Mouse (Mus musculus) forebrain, postnatal 0 days (tissue): ENCODE data around the gene Slc6a16. TPM values are rescaled to one million over a fixed set of nuclear protein-coding genes. Genes with fewer than 3 reads are reported as not detected.
A peak's percentile ranks its signal among the peaks of the same experiment; 100 is the strongest.

Experiments
- ATAC-seq: fragments of 200-750 bp; cut with Nextera tagmentation; 2 replicates; pipeline ENCODE4 v1.8.0; 2017; ENCODE audit warnings: mild to moderate bottlenecking, moderate library complexity
- DNase-seq: peaks from one replicate; pipeline ENCODE4 v3.0.0-alpha.2; 2015
- H3K27ac ChIP-seq: fragments of 300-500 bp; sonication (generic); 2 replicates; pipeline ENCODE4 v1.5.1; 2014; ENCODE audit warnings: low read depth, mild to moderate bottlenecking, antibody characterized with exemption, low read length, moderate library complexity, mixed read lengths
- H3K27me3 ChIP-seq: fragments of 300-500 bp; sonication (generic); 2 replicates; pipeline ENCODE4 v1.6.1; 2014; ENCODE audit warnings: mild to moderate bottlenecking, low read length, mixed read lengths; ENCODE audit not compliant: insufficient read depth
- H3K36me3 ChIP-seq: fragments of 300-500 bp; sonication (generic); 2 replicates; pipeline ENCODE4 v1.6.1; 2014; ENCODE audit warnings: mild to moderate bottlenecking, moderate library complexity; ENCODE audit not compliant: insufficient read depth
- H3K4me1 ChIP-seq: fragments of 300-500 bp; sonication (generic); 2 replicates; pipeline ENCODE4 v1.6.1; 2014; ENCODE audit warnings: antibody characterized with exemption; ENCODE audit not compliant: insufficient read depth
- H3K4me2 ChIP-seq: fragments of 300-500 bp; sonication (generic); 2 replicates; pipeline ENCODE4 v1.6.1; 2014; ENCODE audit warnings: low read depth, mild to moderate bottlenecking, moderate library complexity
- H3K4me3 ChIP-seq: fragments of 300-500 bp; sonication (generic); 2 replicates; pipeline ENCODE4 v1.5.1; 2014; ENCODE audit warnings: low read depth, low read length, mixed read lengths
- H3K9ac ChIP-seq: fragments of 300-500 bp; sonication (generic); 2 replicates; pipeline ENCODE4 v1.6.1; 2014; ENCODE audit warnings: mild to moderate bottlenecking
- H3K9me3 ChIP-seq: fragments of 300-500 bp; sonication (generic); 2 replicates; pipeline ENCODE4 v1.6.1; 2016; ENCODE audit warnings: low read length
- CTCF ChIP-seq: sonication (generic); IDR thresholded peaks from 2 replicates; pipeline ENCODE4 v1.5.1; 2016; ENCODE audit warnings: antibody characterized with exemption, control low read depth, low read depth
- WGBS: fragments of 180-500 bp; shearing (Covaris S2); extraction: QIAGEN DNeasy Blood & Tissue Kit; methylation state at CpG from one replicate; pipeline ENCODE4 v1.1.7; 2014; 5-methylcytosine and 5-hydroxymethylcytosine counted together
- polyA plus RNA-seq: library from polyadenylated mRNA; unstranded; fragments of >200 nt; fragmentation: Nextera tagmentation; extraction: Ambion mirVana; gene quantifications from 2 replicates; pipeline ENCODE4 v1.2.1, GENCODE M21; 2015
- total RNA-seq: library from RNA; depleted of rRNA; stranded (reverse); fragments of >200 nt; gene quantifications from 2 replicates; pipeline ENCODE4 v1.2.3, GENCODE M21; 2014

The Slc6a16 gene
- total and polyA plus RNA-seq, 2 experiments from 2014 or later, result 0.24 to 1.7 TPM

- H3K36me3 ChIP-seq, result no peaks in the 10 kb centered on the region
- H3K4me1 ChIP-seq, result peaks cover 14% of the 10 kb centered on the region
- peak overlapping the region; percentile 62 for H3K27ac ChIP-seq
- WGBS, result 2% methylated on average over 13 of the region's 13 CpGs
- DNase-seq (peak; percentile 78), ATAC-seq (peak; percentile 66)
- H3K4me2 ChIP-seq, result peak overlapping the region; percentile 85
- H3K4me3 ChIP-seq, result peak overlapping the region; percentile 34
- H3K9me3 ChIP-seq, result no peaks in the 10 kb centered on the region
- no peak for TF ChIP-seq CTCF
- peak overlapping the region; percentile 56 for H3K9ac ChIP-seq
- H3K27me3 ChIP-seq, result 0 out of 2 replicates have a peak, but pooled peaks cover 4% of the 10 kb centered on the region
Measured at GRCm38 (mm10) chr7:45216442-45217183, 24.3 kb upstream of the Slc6a16 start.

- TF ChIP-seq CTCF, result no peak
- H3K36me3 ChIP-seq, result no peaks in the 10 kb centered on the region
- WGBS, result 93% methylated on average over 2 of the region's 2 CpGs
Measured at GRCm38 (mm10) chr7:45221680-45222079, 19.2 kb upstream of the Slc6a16 start.

GRCm38 (mm10) chr7:45224826-45225225, 16.1 kb upstream of the Slc6a16 start:
- DNase-seq (no peak), ATAC-seq (no peak)
- Histone ChIP-seq H3K4me3 (no peak overlapping the region), H3K4me1 (no peaks in the 10 kb centered on the region), H3K4me2 (no peak overlapping the region), H3K9me3 (no peaks in the 10 kb centered on the region), H3K27me3 (no peaks in the 10 kb centered on the region), H3K27ac (no peak overlapping the region), H3K36me3 (peaks cover 7% of the 10 kb centered on the region; the same call in 1 of the 2 replicates), H3K9ac (no peak overlapping the region)
- TF ChIP-seq CTCF, result no peak
- 83% methylated on average over 7 of the region's 7 CpGs for WGBS

More at GRCm38 (mm10) chr7:45221680-45222079, 19.2 kb upstream of the Slc6a16 start:
- DNase-seq (no peak), ATAC-seq (no peak)
- Histone ChIP-seq H3K27me3 (no peaks in the 10 kb centered on the region), H3K9ac (no peak overlapping the region), H3K4me3 (no peak overlapping the region), H3K27ac (no peak overlapping the region), H3K9me3 (no peaks in the 10 kb centered on the region), H3K4me1 (peaks cover 3% of the 10 kb centered on the region; the same call in 1 of the 2 replicates), H3K4me2 (no peak overlapping the region)

- ATAC-seq (no peak), DNase-seq (no peak)
- H3K36me3 ChIP-seq, result peaks cover 7% of the 10 kb centered on the region; the same call in 1 of the 2 replicates
- TF ChIP-seq CTCF, result no peak
- H3K4me3 ChIP-seq, result no peak overlapping the region
- no peaks in the 10 kb centered on the region for H3K4me1 ChIP-seq
- no peak overlapping the region for H3K27ac ChIP-seq
- 95% methylated on average over 5 of the region's 5 CpGs for WGBS
- H3K4me2 ChIP-seq, result no peak overlapping the region
- H3K27me3 ChIP-seq, result no peaks in the 10 kb centered on the region
- no peak overlapping the region for H3K9ac ChIP-seq
- H3K9me3 ChIP-seq, result no peaks in the 10 kb centered on the region
Measured at GRCm38 (mm10) chr7:45226421-45226820, 14.5 kb upstream of the Slc6a16 start.

- Histone ChIP-seq H3K27me3 (no peaks in the 10 kb centered on the region), H3K4me2 (no peak overlapping the region), H3K4me1 (no peaks in the 10 kb centered on the region), H3K27ac (no peak overlapping the region), H3K9me3 (no peaks in the 10 kb centered on the region), H3K4me3 (no peak overlapping the region), H3K9ac (no peak overlapping the region), H3K36me3 (peaks cover 7% of the 10 kb centered on the region; the same call in 1 of the 2 replicates)
- TF ChIP-seq CTCF, result no peak
- 95% methylated on average over 18 of the region's 18 CpGs for WGBS
- ATAC-seq, result no peak
- no peak for DNase-seq
Measured at GRCm38 (mm10) chr7:45228548-45228947, 12.3 kb upstream of the Slc6a16 start.

GRCm38 (mm10) chr7:45229046-45229445, 11.8 kb upstream of the Slc6a16 start:
- no peak for TF ChIP-seq CTCF
- no peak for ATAC-seq
- Histone ChIP-seq H3K27ac (no peak overlapping the region), H3K9me3 (no peaks in the 10 kb centered on the region), H3K27me3 (no peaks in the 10 kb centered on the region), H3K9ac (no peak overlapping the region), H3K36me3 (peaks cover 7% of the 10 kb centered on the region; the same call in 1 of the 2 replicates), H3K4me1 (0 out of 2 replicates have a peak, but pooled peaks cover 1% of the 10 kb centered on the region), H3K4me3 (no peak overlapping the region), H3K4me2 (no peak overlapping the region)
- no peak for DNase-seq
- WGBS, result 92% methylated on average over 8 of the region's 8 CpGs

- ATAC-seq, result no peak
- Histone ChIP-seq H3K27ac (no peak overlapping the region), H3K4me1 (0 out of 2 replicates have a peak, but pooled peaks cover 6% of the 10 kb centered on the region), H3K9ac (no peak overlapping the region), H3K4me3 (no peak overlapping the region), H3K9me3 (no peaks in the 10 kb centered on the region), H3K27me3 (no peaks in the 10 kb centered on the region), H3K4me2 (no peak overlapping the region), H3K36me3 (peaks cover 7% of the 10 kb centered on the region; the same call in 1 of the 2 replicates)
- 94% methylated on average over 7 of the region's 7 CpGs for WGBS
- no peak for DNase-seq
- no peak for TF ChIP-seq CTCF
Measured at GRCm38 (mm10) chr7:45229459-45230203, 11.3 kb upstream of the Slc6a16 start.
